Mouse (Mus musculus): ENCODE data around the gene Esrrg.
A peak's percentile ranks its signal among the peaks of the same experiment; 100 is the strongest.

The Esrrg gene

GRCm38 (mm10) chr1:187608261-187608921 is at the start of gene Esrrg:
Gene Esrrg, plus strand, starts transcription at chr1:187608791.
- DNase-seq (ENCODE audit: low read depth, low spot score) = peak; percentile 25

DNA sequence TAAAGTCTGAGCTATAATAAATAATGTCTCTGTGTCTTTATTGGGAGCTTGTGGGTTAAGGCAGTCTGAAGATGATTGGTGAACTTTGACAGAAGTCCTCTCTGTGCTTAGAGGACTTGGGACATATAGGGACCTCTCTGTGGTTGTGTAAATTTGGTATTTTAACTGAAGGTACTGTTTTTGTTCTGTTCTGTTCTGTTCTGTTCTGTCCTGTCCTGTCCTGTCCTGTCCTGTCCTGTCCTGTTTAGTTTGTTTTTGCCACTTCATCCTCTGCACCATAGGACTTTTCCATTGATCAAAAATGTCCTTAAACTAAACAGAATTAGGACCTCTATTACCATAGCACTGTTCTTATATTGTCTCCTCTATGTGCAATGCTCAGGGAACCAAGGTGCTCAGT is 24.6 kb upstream of the Esrrg start:
- no peak for DNase-seq (ENCODE audit: low read depth, low spot score)

GRCm38 (mm10) chr1:187586541-187587075 is 22.0 kb upstream of the Esrrg start:
- no peak for DNase-seq (ENCODE audit: low read depth, low spot score)

GRCm38 (mm10) chr1:187602942-187603341 is 5.6 kb upstream of the Esrrg start:
- DNase-seq (ENCODE audit: low read depth, low spot score) = no peak

GRCm38 (mm10) chr1:187604063-187604484 is 4.5 kb upstream of the Esrrg start:
- peak; percentile 40 for DNase-seq (ENCODE audit: low read depth, low spot score)

DNA sequence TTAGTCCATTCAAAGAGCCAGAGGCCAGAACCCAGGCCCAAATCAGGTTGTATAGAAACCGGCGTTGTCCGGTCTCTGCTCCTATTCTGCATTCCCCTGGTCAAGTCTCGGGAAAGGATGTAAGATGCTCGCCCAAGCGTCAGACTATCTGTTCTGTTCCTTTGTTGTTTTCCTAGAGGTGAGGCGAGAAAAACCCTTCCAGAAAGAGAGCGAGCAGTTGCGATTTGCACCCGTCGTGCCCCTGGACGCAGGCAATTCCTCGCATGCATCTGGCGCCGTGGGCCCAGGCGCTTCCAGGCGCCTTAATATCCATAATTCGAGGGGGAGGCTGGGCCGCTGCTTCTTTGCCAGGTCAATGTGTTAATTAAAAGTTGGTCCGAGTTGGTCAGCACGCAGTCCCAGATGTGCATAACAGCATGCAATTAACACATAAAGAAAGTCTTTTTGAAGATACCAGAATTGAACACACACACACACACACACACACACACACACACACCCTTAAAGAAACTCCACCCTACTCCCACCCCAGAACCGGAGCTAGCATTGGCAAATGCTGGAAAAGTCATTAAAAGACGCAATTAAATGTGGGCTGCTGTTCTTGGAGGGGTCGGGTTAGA is 3.8 kb upstream of the Esrrg start:
- DNase-seq (ENCODE audit: low read depth, low spot score) = peak; percentile 23

DNA sequence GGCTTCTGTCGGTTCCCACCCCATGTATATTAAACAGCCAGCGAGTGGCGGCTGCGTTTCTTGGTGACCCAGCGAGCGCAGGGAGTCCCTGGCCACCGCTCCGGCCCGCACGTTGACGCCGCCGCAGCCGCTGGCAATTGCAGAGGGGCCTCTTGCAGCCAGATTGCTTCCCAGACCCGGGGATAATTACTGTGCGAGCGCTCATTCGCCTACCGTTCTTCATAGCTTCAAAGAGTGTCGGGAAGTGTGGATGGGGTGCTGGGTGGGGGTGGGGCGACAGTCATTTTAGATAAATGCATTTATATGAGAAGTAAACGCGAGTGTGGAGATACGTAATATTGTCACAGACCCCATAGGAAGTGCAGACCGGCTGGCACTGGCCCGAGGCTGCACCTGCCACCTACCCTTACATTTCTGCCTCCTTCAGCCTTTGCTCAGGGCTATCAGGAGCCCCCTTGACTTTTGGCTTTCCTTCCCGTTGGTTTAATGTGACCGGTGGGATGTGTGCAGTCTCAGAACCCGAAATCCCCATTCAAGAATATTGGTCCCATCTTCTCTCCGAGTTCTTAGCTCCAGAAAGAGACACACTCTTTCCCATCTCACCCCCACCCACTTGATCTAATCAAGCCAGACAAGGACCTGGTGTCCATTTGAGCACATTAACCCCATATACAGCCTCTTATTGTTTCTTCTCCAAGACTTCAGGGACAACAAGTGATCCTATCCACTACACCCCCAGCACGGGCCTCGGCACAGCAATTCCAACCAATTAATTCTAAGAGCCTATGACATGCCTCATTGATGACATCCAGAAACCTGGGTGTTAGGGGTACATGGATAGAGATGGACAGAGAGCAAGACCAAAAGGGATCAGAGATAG is 3.0 kb upstream of the Esrrg start:
- DNase-seq (ENCODE audit: low read depth, low spot score) = peak; percentile 39

DNA sequence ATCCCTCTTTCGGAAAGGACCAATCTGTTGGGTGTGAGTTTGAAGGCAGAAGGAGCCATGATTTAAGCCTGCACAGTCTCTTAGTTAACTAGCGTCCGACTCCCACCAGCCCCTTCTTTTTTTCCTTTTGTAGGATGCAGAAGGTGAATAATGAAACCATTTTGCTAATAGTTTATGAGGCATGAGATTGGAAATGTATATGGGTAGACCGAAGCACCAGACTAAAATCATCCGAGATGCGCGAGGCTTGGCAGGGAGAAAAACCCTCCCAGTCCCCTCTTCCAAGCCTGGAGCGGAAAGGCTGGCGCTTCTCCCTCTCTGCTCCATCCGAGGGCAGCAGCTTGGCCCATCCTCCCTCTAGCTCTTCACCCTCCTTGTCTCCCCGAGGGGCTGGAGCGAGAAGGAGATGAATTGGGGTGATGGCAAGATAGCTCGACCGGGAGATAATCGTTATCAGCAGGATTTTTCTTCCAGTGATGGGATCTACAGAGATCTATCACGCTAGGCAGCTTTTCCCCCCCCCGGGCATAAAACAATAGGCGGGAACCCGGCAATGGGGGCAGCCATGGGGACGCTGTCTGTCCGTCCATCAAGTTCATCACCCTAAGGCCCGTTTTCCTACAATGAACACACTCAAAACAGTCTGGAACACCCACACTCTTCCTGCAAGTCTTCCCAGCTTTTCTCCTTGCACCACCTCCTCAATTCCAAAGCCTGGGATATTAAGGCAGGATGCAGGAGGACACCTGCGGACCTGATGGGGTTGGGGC is 2.1 kb upstream of the Esrrg start:
- peak; percentile 23 for DNase-seq (ENCODE audit: low read depth, low spot score)

- DNase-seq (ENCODE audit: low read depth, low spot score) = peak; percentile 14
These were observed 1.2 kb upstream of the Esrrg start for GRCm38 (mm10) chr1:187607065-187608047.

DNA sequence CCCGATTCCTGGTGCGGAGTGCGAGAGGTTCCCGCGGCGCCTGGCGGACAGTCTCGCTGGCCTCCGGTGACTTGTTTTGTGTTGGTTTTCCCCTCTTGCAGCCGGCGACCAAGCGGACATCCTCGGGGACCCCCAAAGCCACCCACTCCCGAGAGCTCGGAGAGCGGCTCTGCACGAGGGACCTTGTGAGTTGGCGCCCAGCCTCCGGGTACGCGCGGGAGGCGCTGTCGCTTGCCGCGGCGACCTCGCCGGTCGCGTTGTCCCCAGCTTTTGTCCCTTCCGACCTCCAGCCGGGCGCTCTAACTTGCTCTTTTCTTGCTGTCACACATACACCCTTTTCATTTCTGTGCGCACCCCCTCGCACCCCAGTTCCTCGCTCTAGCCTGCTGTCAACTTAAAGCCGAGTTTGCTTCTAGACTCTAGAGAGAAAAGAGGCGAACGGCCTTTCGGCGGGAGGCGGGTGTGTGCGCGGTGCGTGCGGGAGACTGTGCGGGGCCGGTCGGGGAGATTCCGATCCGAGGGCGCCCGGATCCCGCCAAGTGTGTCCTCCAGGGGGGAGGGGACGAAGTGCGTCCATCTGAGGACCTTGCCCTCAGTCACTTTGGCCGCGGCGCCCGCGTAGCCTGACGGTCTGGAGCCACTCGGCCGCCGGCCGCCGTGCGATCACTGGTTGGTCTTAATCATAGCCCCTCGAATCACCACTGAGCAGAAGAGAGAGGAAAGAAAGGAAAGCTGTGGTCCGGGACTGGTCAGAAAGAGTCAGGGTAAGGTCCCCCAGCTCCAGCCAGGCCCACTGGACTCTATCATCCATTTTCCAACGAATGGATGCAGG is 646 bp downstream of the Esrrg start:
- peak; percentile 43 for DNase-seq (ENCODE audit: low read depth, low spot score)

DNA sequence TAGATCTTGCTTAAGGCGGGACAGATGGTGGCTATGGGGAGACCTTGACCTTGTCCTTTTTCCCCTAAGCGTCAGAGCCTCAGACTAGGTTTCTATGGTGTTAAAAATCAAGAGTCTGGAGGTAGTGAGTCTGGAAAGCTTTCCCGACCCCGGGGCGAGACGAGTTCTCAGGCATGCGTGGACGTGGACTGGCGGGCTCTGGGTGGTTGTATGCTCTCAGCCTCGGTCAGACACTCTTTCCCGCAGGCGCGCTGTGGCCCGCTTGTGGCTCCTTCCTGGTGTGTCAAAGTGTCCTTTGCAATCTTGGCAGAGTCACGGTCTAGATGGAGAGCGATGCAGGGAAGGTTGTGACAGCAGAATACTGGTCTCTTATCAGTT is 1.3 kb downstream of the Esrrg start:
- peak; percentile 8 for DNase-seq (ENCODE audit: low read depth, low spot score)

- no peak for DNase-seq (ENCODE audit: low read depth, low spot score)
These were observed 1.9 kb downstream of the Esrrg start for GRCm38 (mm10) chr1:187610336-187610948.

GRCm38 (mm10) chr1:187611925-187612324 is 3.3 kb downstream of the Esrrg start:
- no peak for DNase-seq (ENCODE audit: low read depth, low spot score)

DNA sequence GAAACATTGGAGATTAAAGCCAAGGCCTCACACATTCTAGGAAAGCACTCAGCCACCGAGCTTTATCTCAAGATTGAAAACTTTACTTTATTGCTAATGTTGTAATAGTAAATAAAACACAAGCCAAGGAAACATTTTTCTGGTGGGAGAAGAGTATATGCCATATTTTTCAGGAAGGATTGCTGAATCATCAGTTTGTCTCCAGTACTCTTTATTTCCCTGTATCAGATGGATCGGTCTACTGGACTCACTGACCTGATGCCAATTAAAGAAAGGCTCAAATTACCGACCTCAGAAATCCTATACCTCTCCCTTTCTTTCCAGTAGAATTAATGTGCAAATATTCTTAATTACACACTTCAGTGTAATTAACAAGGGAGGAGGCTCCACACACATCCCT is 4.7 kb downstream of the Esrrg start:
- DNase-seq (ENCODE audit: low read depth, low spot score) = no peak

- no peak for DNase-seq (ENCODE audit: low read depth, low spot score)
These were observed 15.4 kb downstream of the Esrrg start for GRCm38 (mm10) chr1:187623981-187624380.

DNA sequence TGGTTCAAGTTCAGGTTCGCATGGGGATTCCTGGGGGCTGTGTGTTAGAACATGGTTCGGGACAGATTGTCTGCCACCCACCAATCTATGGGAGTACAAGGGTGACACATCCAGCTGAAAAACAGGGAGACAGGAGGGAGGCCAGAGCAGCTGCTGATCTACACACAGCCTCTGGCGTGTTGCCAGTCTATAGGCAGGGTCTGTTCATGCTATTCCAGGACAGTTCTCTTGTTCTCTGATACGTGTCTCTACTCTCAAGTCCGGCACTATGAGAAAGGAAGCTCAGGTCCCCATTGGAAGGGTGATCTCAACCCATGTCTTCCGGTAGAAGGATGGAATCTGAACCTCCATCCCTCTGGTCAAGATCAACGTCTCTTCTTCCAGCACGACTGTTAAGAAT is 21.8 kb downstream of the Esrrg start:
- no peak for DNase-seq (ENCODE audit: low read depth, low spot score)

DNA sequence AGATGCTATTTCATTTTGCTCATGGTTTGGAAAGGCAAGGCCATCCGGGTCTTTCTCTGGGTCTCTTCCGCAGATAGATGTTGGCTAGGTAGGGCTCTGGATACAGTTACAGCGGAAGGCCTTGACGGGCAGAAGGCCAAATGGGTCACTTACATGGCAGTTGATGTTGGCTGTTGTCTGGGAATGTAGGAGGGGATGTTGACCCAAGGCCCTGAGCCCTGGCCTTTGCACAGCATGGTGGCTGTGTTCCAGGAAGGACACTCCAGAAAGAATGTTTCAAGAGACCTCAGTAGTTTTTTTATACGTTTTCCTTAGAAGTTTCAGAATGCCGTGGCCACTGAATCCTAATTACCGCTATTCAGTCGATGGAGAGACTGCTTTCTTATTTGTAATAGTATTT is 22.9 kb downstream of the Esrrg start:
- no peak for DNase-seq (ENCODE audit: low read depth, low spot score)

DNA sequence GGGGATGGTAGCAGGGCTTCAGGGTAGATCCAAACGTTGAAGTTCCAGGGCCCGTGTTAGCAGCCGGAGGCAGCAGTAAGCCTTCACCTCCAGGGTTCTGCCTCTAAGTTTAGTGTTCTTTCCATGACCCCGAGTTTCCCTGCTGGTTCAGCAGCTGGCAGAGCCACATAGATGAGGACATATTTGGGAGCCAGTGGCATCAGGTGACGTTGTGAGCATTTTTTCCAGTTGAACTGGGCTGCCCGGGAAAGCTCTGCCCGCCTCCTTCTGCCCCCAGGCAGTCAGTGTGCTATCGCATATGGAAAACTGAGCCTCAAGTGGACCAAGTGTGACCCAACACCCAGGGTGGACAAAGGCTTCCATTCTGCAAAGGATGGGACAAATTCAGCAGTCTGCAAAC is 36.7 kb downstream of the Esrrg start:
- no peak for DNase-seq (ENCODE audit: low read depth, low spot score)

DNA sequence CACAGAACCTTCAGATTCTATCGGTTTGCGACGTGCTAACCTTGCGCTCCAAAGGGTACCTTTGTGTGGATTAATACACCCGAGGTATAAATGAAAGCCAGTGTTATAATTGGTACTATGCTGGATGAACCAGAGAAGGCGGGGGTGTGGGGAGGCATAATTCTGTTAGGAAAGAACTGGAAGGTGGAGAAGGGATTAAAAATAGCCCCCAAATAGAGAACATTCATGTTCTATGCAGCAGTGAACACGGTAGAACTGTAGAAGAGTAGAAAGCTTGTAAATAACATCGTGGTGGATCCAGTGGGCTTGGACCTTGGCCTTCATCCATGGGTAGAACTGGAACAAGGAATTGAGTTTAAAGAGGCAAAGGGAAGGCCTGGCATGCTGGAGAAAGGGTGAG is 40.0 kb downstream of the Esrrg start:
- no peak for DNase-seq (ENCODE audit: low read depth, low spot score)
